9 mouse cellular contexts compared by ENCODE assay signal in genomic region chr12:82104211-82104610, GRCm38 (mm10).
A peak's percentile ranks its signal among the peaks of the same experiment; 100 is the strongest.
DNase-seq lines count a peak whose midpoint lies in the region; ATAC-seq and TF ChIP-seq lines count a peak whose summit lies in the region.
"Had no signal": no experiment of that assay in that cellular context is flagged by ENCODE, and none has a peak within 500 bp of the region (broad histone marks: within the 10 kb centered on the region; RNA-seq: fewer than 3 reads in every experiment).

No protein-coding gene starts in this region.

- H3K4me1 ChIP-seq in midbrain, postnatal 0 days (ENCODE audit: insufficient read depth, low read length): no peaks in the 10 kb centered on the region
- H3K4me1 ChIP-seq in midbrain, embryonic 11.5 days (ENCODE audit: control insufficient read depth, insufficient read depth, low read length): no peaks in the 10 kb centered on the region
- H3K4me1 ChIP-seq in heart, embryonic 10.5 days: peaks cover 23% of the 10 kb centered on the region
- H3K4me1 ChIP-seq in neural tube, embryonic 15.5 days: peaks cover 7% of the 10 kb centered on the region; the same call in 1 of the 2 replicates

- DNase-seq in midbrain, postnatal 0 days (ENCODE audit: low spot score): peak; percentile 67
- no peak for DNase-seq in midbrain, embryonic 11.5 days (ENCODE audit: low spot score, missing footprints)
- DNase-seq in heart, embryonic 10.5 days (ENCODE audit: low spot score): peak; percentile 78
- DNase-seq in left cerebral cortex, adult 8-10 months (ENCODE audit: low spot score in 2 of 2): peak; percentile 48 to 94
- DNase-seq in yolk sac, embryonic 10.5 days (ENCODE audit: low spot score): peak; percentile 20
- no peak for DNase-seq in c-Kit-positive CD71-positive TER-119-positive erythroid progenitor cells, embryonic 14.5 days (ENCODE audit: low spot score)
- no peak for DNase-seq in kidney, adult 11 months

- WGBS in midbrain, postnatal 0 days: 58% methylated on average over 10 of the region's 10 CpGs
- 87% methylated on average over 10 of the region's 10 CpGs for WGBS in midbrain, embryonic 11.5 days
- WGBS in heart, embryonic 10.5 days: 42% methylated on average over 10 of the region's 10 CpGs
- WGBS in neural tube, embryonic 15.5 days: 69% methylated on average over 10 of the region's 10 CpGs

- H3K9me3 ChIP-seq in midbrain, postnatal 0 days (ENCODE audit: low read length): no peaks in the 10 kb centered on the region
- H3K9me3 ChIP-seq in midbrain, embryonic 11.5 days (ENCODE audit: control insufficient read depth, low read length): no peaks in the 10 kb centered on the region; the same call in 1 of the 2 replicates
- no peaks in the 10 kb centered on the region for H3K9me3 ChIP-seq in heart, embryonic 10.5 days
- H3K9me3 ChIP-seq in neural tube, embryonic 15.5 days (replicated peaks): no peaks in the 10 kb centered on the region

- no peaks in the 10 kb centered on the region for H3K36me3 ChIP-seq in midbrain, postnatal 0 days (ENCODE audit: insufficient read depth, low read length)
- no peaks in the 10 kb centered on the region for H3K36me3 ChIP-seq in midbrain, embryonic 11.5 days (ENCODE audit: control insufficient read depth, insufficient read depth, low read length)
- no peaks in the 10 kb centered on the region for H3K36me3 ChIP-seq in heart, embryonic 10.5 days
- no peaks in the 10 kb centered on the region for H3K36me3 ChIP-seq in neural tube, embryonic 15.5 days

- H3K27ac ChIP-seq in midbrain, postnatal 0 days (ENCODE audit: low read depth, low read length): no peak overlapping the region
- H3K27ac ChIP-seq in midbrain, embryonic 11.5 days (ENCODE audit: low read depth, low read length): no peak overlapping the region
- peak overlapping the region; percentile 72 for H3K27ac ChIP-seq in heart, embryonic 10.5 days
- H3K27ac ChIP-seq in neural tube, embryonic 15.5 days (replicated peaks): no peak overlapping the region

- H3K27me3 ChIP-seq in midbrain, postnatal 0 days (ENCODE audit: insufficient read depth, low read length): no peaks in the 10 kb centered on the region
- no peaks in the 10 kb centered on the region for H3K27me3 ChIP-seq in midbrain, embryonic 11.5 days (ENCODE audit: control insufficient read depth, insufficient read depth, low read length)
- H3K27me3 ChIP-seq in heart, embryonic 10.5 days (ENCODE audit: insufficient read depth, poor library complexity, severe bottlenecking): no peaks in the 10 kb centered on the region
- H3K27me3 ChIP-seq in neural tube, embryonic 15.5 days (replicated peaks): no peaks in the 10 kb centered on the region
- H3K27me3 ChIP-seq: Patski had no signal

- no peak overlapping the region for H3K9ac ChIP-seq in midbrain, postnatal 0 days (replicated peaks; ENCODE audit: low read length, poor library complexity, severe bottlenecking)
- no peak overlapping the region for H3K9ac ChIP-seq in midbrain, embryonic 11.5 days (ENCODE audit: low read length)
- H3K9ac ChIP-seq in neural tube, embryonic 15.5 days (replicated peaks): no peak overlapping the region

- ATAC-seq in midbrain, postnatal 0 days (ENCODE audit: low FRiP score): peak; percentile 84; the same call in 1 of the 2 replicates
- no peak for ATAC-seq in midbrain, embryonic 11.5 days (ENCODE audit: low FRiP score)
- ATAC-seq in neural tube, embryonic 15.5 days (ENCODE audit: low FRiP score): no peak
- ATAC-seq: Patski had no signal

- no peak overlapping the region for H3K4me3 ChIP-seq in midbrain, postnatal 0 days (ENCODE audit: low read depth, low read length)
- no peak overlapping the region for H3K4me3 ChIP-seq in midbrain, embryonic 11.5 days (ENCODE audit: low read depth, low read length)
- H3K4me3 ChIP-seq in heart, embryonic 10.5 days: no peak overlapping the region
- H3K4me3 ChIP-seq in neural tube, embryonic 15.5 days (replicated peaks): no peak overlapping the region

- TF ChIP-seq CTCF in midbrain, postnatal 0 days (IDR thresholded peaks at IDR 0.05): no peak

- no peak overlapping the region for H3K4me2 ChIP-seq in midbrain, postnatal 0 days (ENCODE audit: low read depth, low read length, poor library complexity, severe bottlenecking)
- H3K4me2 ChIP-seq in midbrain, embryonic 11.5 days: no peak overlapping the region
- no peak overlapping the region for H3K4me2 ChIP-seq in neural tube, embryonic 15.5 days

Comparison
In these comparisons a context has a peak if more than half of its experiments do, and no peak if none do; other contexts are left out.
1. DNase-seq: peak in midbrain, postnatal 0 days (single experiment), heart, embryonic 10.5 days (single experiment), left cerebral cortex, adult 8-10 months (2 of 2) and yolk sac, embryonic 10.5 days (single experiment); none in midbrain, embryonic 11.5 days (single experiment), c-Kit-positive CD71-positive TER-119-positive erythroid progenitor cells, embryonic 14.5 days (single experiment) and kidney, adult 11 months (single experiment).